Comparison of ENCODE assay signal across 28 mouse cellular contexts in the genomic region with DNA sequence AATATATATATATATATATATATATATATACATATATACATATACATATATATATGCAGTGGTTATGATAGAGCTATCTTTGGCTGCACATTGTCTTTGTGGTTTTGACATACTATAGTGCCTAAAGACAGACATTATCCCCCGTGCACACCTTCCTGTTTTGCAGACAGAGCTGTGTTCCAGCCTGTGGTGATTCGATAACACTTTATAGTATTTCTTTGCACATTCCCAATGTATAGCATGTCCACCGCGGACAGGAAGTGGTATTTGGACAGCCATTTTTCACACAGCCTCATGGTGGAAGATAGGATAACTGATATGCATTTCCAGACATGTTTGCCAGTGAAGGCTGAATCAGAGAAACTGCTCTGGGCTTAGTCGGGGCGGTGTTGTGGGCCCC.
A peak's percentile ranks its signal among the peaks of the same experiment; 100 is the strongest.
DNase-seq lines count a peak whose midpoint lies in the region; ATAC-seq lines count a peak whose summit lies in the region.
"Had no signal": no experiment of that assay in that cellular context is flagged by ENCODE, and none has a peak within 500 bp of the region (broad histone marks: within the 10 kb centered on the region; RNA-seq: fewer than 3 reads in every experiment).

No protein-coding gene starts in this region.

- H3K36me3 ChIP-seq in liver, embryonic 11.5 days (ENCODE audit: control insufficient read depth, insufficient read depth, low read length), result no peaks in the 10 kb centered on the region
- no peaks in the 10 kb centered on the region for H3K36me3 ChIP-seq in liver, embryonic 16.5 days (ENCODE audit: control insufficient read depth, insufficient read depth)
- H3K36me3 ChIP-seq: limb, embryonic 12.5 days; midbrain, embryonic 13.5 days; neural tube, embryonic 13.5 days had no signal

- H3K27me3 ChIP-seq in liver, embryonic 11.5 days (replicated peaks; ENCODE audit: control insufficient read depth, insufficient read depth, low read length), result no peaks in the 10 kb centered on the region
- no peaks in the 10 kb centered on the region for H3K27me3 ChIP-seq in liver, embryonic 16.5 days (ENCODE audit: control insufficient read depth, insufficient read depth, low read depth, low read length)
- H3K27me3 ChIP-seq: CH12.LX; forebrain, embryonic 13.5 days; limb, embryonic 12.5 days; midbrain, embryonic 13.5 days; neural tube, embryonic 13.5 days had no signal

- no peaks in the 10 kb centered on the region for H3K9me3 ChIP-seq in liver, embryonic 11.5 days (ENCODE audit: control insufficient read depth, low read length)
- H3K9me3 ChIP-seq in liver, embryonic 16.5 days (replicated peaks; ENCODE audit: control insufficient read depth, low read length), result no peaks in the 10 kb centered on the region
- H3K9me3 ChIP-seq: forebrain, embryonic 13.5 days; neural tube, embryonic 13.5 days had no signal

- H3K4me2 ChIP-seq in liver, embryonic 11.5 days, result no peak overlapping the region
- peak overlapping the region; percentile 15; the same call in 1 of the 2 replicates for H3K4me2 ChIP-seq in liver, embryonic 16.5 days (ENCODE audit: low read depth, low read length)
- H3K4me2 ChIP-seq: forebrain, embryonic 13.5 days; limb, embryonic 12.5 days; midbrain, embryonic 13.5 days; neural tube, embryonic 13.5 days had no signal

- H3K4me3 ChIP-seq in liver, embryonic 11.5 days (ENCODE audit: low read depth, low read length), result no peak overlapping the region
- H3K4me3 ChIP-seq in liver, embryonic 16.5 days (ENCODE audit: low read depth, low read length), result no peak overlapping the region
- H3K4me3 ChIP-seq: forebrain, embryonic 13.5 days; heart, adult 2 months; layer of hippocampus, adult 2 months; left cerebral cortex, adult 2 months; limb, embryonic 12.5 days; midbrain, embryonic 13.5 days; neural tube, embryonic 13.5 days had no signal

- H3K4me1 ChIP-seq in liver, embryonic 11.5 days (replicated peaks; ENCODE audit: control insufficient read depth, insufficient read depth, low read length), result no peaks in the 10 kb centered on the region
- no peaks in the 10 kb centered on the region for H3K4me1 ChIP-seq in liver, embryonic 16.5 days (ENCODE audit: control insufficient read depth, low read depth, low read length)
- H3K4me1 ChIP-seq: forebrain, embryonic 13.5 days; midbrain, embryonic 13.5 days; neural tube, embryonic 13.5 days had no signal

- DNase-seq in c-Kit-positive CD71-negative TER-119-negative erythroid progenitor cells, embryonic 14.5 days (ENCODE audit: low read depth), result peak; percentile 56
- peak; percentile 21 for DNase-seq in c-Kit-positive CD71-positive TER-119-positive erythroid progenitor cells, embryonic 14.5 days (ENCODE audit: low spot score)
- no peak for DNase-seq in liver, embryonic 11.5 days (ENCODE audit: low spot score)
- DNase-seq in cerebellum, adult 11-12 months, result no peak
- no peak for DNase-seq in ovary, postnatal 14 days (ENCODE audit: low spot score)
- DNase-seq in T-cell, adult 2 months (ENCODE audit: low spot score), result no peak
- no peak for DNase-seq in gastrocnemius, postnatal 36 days
- DNase-seq: adrenal gland, postnatal 10 days; cerebellum, adult 8-10 months; cerebellum, postnatal 25 days; gastrocnemius, postnatal 14 days; heart, adult 2 months; heart, postnatal 14 days; kidney, adult 2 months; kidney, postnatal 36 days; lung, adult 18-20 months; lung, postnatal 10 days; thymus, postnatal 36 days had no signal

- ATAC-seq in liver, embryonic 11.5 days (replicated peaks; ENCODE audit: low FRiP score), result peak; percentile 84
- peak; percentile 75 for ATAC-seq in liver, embryonic 16.5 days (ENCODE audit: low read depth)
- ATAC-seq: forebrain, embryonic 13.5 days; hindbrain, embryonic 16.5 days; midbrain, embryonic 13.5 days had no signal

- H3K27ac ChIP-seq in liver, embryonic 11.5 days (ENCODE audit: low read depth, low read length), result no peak overlapping the region
- H3K27ac ChIP-seq in liver, embryonic 16.5 days (ENCODE audit: low read length), result no peak overlapping the region
- H3K27ac ChIP-seq: forebrain, embryonic 13.5 days; heart, adult 2 months; layer of hippocampus, adult 2 months; left cerebral cortex, adult 2 months; limb, embryonic 12.5 days; macrophage; midbrain, embryonic 13.5 days; neural tube, embryonic 13.5 days had no signal

- 62% methylated on average over 6 of the region's 6 CpGs for WGBS in liver, embryonic 11.5 days
- WGBS in liver, embryonic 16.5 days (ENCODE audit: insufficient replicate concordance), result 16% methylated on average over 6 of the region's 6 CpGs

- no peak overlapping the region for H3K9ac ChIP-seq in liver, embryonic 11.5 days (ENCODE audit: low read depth, low read length)
- no peak overlapping the region for H3K9ac ChIP-seq in liver, embryonic 16.5 days (ENCODE audit: low read depth, low read length)
- H3K9ac ChIP-seq: forebrain, embryonic 13.5 days; limb, embryonic 12.5 days; midbrain, embryonic 13.5 days; neural tube, embryonic 13.5 days had no signal

- intact Hi-C loops in gastrocnemius, postnatal 36 days (cut with DNase I), result no loop called here

Comparison
In these comparisons a context has a peak if more than half of its experiments do, and no peak if none do; other contexts are left out.
1. DNase-seq: peak in c-Kit-positive CD71-negative TER-119-negative erythroid progenitor cells, embryonic 14.5 days (single experiment) and c-Kit-positive CD71-positive TER-119-positive erythroid progenitor cells, embryonic 14.5 days (single experiment); none in liver, embryonic 11.5 days (single experiment), cerebellum, adult 11-12 months (single experiment), ovary, postnatal 14 days (single experiment), T-cell, adult 2 months (single experiment) and gastrocnemius, postnatal 36 days (0 of 2).